27 mouse cellular contexts compared by ENCODE assay signal in genomic region chr1:38213377-38213776, GRCm38 (mm10).
DNase-seq lines count a peak whose midpoint lies in the region; ATAC-seq and TF ChIP-seq lines count a peak whose summit lies in the region.
"Had no signal": no experiment of that assay in that cellular context is flagged by ENCODE, and none has a peak within 500 bp of the region (broad histone marks: within the 10 kb centered on the region; RNA-seq: fewer than 3 reads in every experiment).

No protein-coding gene starts in this region.

- no peaks in the 10 kb centered on the region for H3K9me3 ChIP-seq in embryonic facial prominence, embryonic 14.5 days (ENCODE audit: control insufficient read depth, low read length)
- no peaks in the 10 kb centered on the region for H3K9me3 ChIP-seq in embryonic facial prominence, embryonic 10.5 days
- no peaks in the 10 kb centered on the region for H3K9me3 ChIP-seq in lung, embryonic 14.5 days (ENCODE audit: low read depth, low read length)
- H3K9me3 ChIP-seq: embryonic facial prominence, embryonic 12.5 days; embryonic facial prominence, embryonic 15.5 days; forebrain, embryonic 10.5 days; forebrain, embryonic 13.5 days; G1E had no signal

- ATAC-seq in embryonic facial prominence, embryonic 14.5 days (ENCODE audit: low read depth) = no peak
- no peak for ATAC-seq in lung, embryonic 14.5 days (ENCODE audit: insufficient read depth)
- ATAC-seq: CD4-positive, CD25-positive, alpha-beta regulatory T cell, adult 4 months; forebrain, embryonic 13.5 days; forebrain, embryonic 16.5 days had no signal

- H3K27me3 ChIP-seq in embryonic facial prominence, embryonic 14.5 days (replicated peaks; ENCODE audit: control insufficient read depth, insufficient read depth, low read length) = no peaks in the 10 kb centered on the region
- H3K27me3 ChIP-seq in embryonic facial prominence, embryonic 10.5 days (replicated peaks; ENCODE audit: low read depth, poor library complexity, severe bottlenecking) = peaks cover 12% of the 10 kb centered on the region; the same call in 1 of the 2 replicates
- H3K27me3 ChIP-seq in lung, embryonic 14.5 days (ENCODE audit: insufficient read depth, low read length) = no peaks in the 10 kb centered on the region
- H3K27me3 ChIP-seq: CH12.LX; embryonic facial prominence, embryonic 12.5 days; embryonic facial prominence, embryonic 15.5 days had no signal

- H3K36me3 ChIP-seq in embryonic facial prominence, embryonic 14.5 days (ENCODE audit: control insufficient read depth, insufficient read depth, low read length) = peaks cover 15% of the 10 kb centered on the region
- peaks cover 32% of the 10 kb centered on the region for H3K36me3 ChIP-seq in embryonic facial prominence, embryonic 10.5 days (replicated peaks)
- H3K36me3 ChIP-seq in lung, embryonic 14.5 days (ENCODE audit: insufficient read depth) = peaks cover 12% of the 10 kb centered on the region; the same call in 1 of the 2 replicates

- no peak overlapping the region for H3K4me3 ChIP-seq in embryonic facial prominence, embryonic 14.5 days (ENCODE audit: low read depth, low read length)
- no peak overlapping the region for H3K4me3 ChIP-seq in embryonic facial prominence, embryonic 10.5 days
- no peak overlapping the region for H3K4me3 ChIP-seq in lung, embryonic 14.5 days (ENCODE audit: low read depth, low read length)
- H3K4me3 ChIP-seq: embryonic facial prominence, embryonic 12.5 days; embryonic facial prominence, embryonic 15.5 days; erythroblast, embryonic 14.5 days; forebrain, embryonic 10.5 days; forebrain, embryonic 13.5 days had no signal

- no peak for TF ChIP-seq CTCF in lung, embryonic 14.5 days (IDR thresholded peaks at IDR 0.05; ENCODE audit: low read depth)

- peaks cover 12% of the 10 kb centered on the region; the same call in 1 of the 2 replicates for H3K4me1 ChIP-seq in embryonic facial prominence, embryonic 14.5 days (ENCODE audit: control insufficient read depth, insufficient read depth, low read length)
- peaks cover 19% of the 10 kb centered on the region for H3K4me1 ChIP-seq in embryonic facial prominence, embryonic 10.5 days
- H3K4me1 ChIP-seq in lung, embryonic 14.5 days (ENCODE audit: insufficient read depth) = no peaks in the 10 kb centered on the region
- H3K4me1 ChIP-seq: embryonic facial prominence, embryonic 15.5 days had no signal

- H3K9ac ChIP-seq in embryonic facial prominence, embryonic 14.5 days (ENCODE audit: low read depth, low read length) = no peak overlapping the region
- no peak overlapping the region for H3K9ac ChIP-seq in lung, embryonic 14.5 days
- H3K9ac ChIP-seq: embryonic facial prominence, embryonic 12.5 days; embryonic facial prominence, embryonic 15.5 days; forebrain, embryonic 13.5 days had no signal

- intact Hi-C loops in heart, postnatal 25 days (cut with DNase I) = no loop called here

- no peak overlapping the region for H3K27ac ChIP-seq in embryonic facial prominence, embryonic 14.5 days (replicated peaks; ENCODE audit: low read depth, low read length)
- H3K27ac ChIP-seq in embryonic facial prominence, embryonic 10.5 days (replicated peaks) = no peak overlapping the region
- H3K27ac ChIP-seq in lung, embryonic 14.5 days (ENCODE audit: low read depth) = no peak overlapping the region
- H3K27ac ChIP-seq: embryonic facial prominence, embryonic 12.5 days; embryonic facial prominence, embryonic 15.5 days; forebrain, embryonic 10.5 days; forebrain, embryonic 13.5 days had no signal

- peak; percentile 39 for DNase-seq in embryonic facial prominence, embryonic 14.5 days (ENCODE audit: low spot score)
- no peak for DNase-seq in embryonic facial prominence, embryonic 10.5 days (ENCODE audit: low spot score)
- DNase-seq in heart, postnatal 4 days = peak; percentile 14
- no peak for DNase-seq in heart, postnatal 25 days (ENCODE audit: low spot score)
- peak; percentile 53 for DNase-seq in lung, embryonic 14.5 days
- DNase-seq in lung, postnatal 25 days (ENCODE audit: low spot score) = no peak
- peak; percentile 22 for DNase-seq in NIH3T3 (ENCODE audit: low read depth)
- no peak for DNase-seq in right cerebral cortex, postnatal 25 days
- DNase-seq: adrenal gland, adult 2 months; adrenal gland, postnatal 10 days; adrenal gland, postnatal 25 days; B cell, adult 2 months; cerebellum, adult 11-12 months; cerebellum, adult 2 months; cerebellum, adult 9-11 months; cerebellum, postnatal 14 days; cerebellum, postnatal 36 days; embryo, embryonic 11 days had no signal

- WGBS in embryonic facial prominence, embryonic 14.5 days = 34% methylated on average over 3 of the region's 3 CpGs
- 84% methylated on average over 3 of the region's 3 CpGs for WGBS in embryonic facial prominence, embryonic 10.5 days
- WGBS in lung, embryonic 14.5 days = 26% methylated on average over 3 of the region's 3 CpGs

- no peak overlapping the region for H3K4me2 ChIP-seq in embryonic facial prominence, embryonic 14.5 days (ENCODE audit: low read depth, low read length)
- no peak overlapping the region for H3K4me2 ChIP-seq in lung, embryonic 14.5 days
- H3K4me2 ChIP-seq: embryonic facial prominence, embryonic 12.5 days; embryonic facial prominence, embryonic 15.5 days; forebrain, embryonic 13.5 days had no signal

Comparison
In these comparisons a context has a peak if more than half of its experiments do, and no peak if none do; other contexts are left out.
1. DNase-seq: peak in embryonic facial prominence, embryonic 14.5 days (single experiment), heart, postnatal 4 days (single experiment), lung, embryonic 14.5 days (single experiment) and NIH3T3 (single experiment); none in embryonic facial prominence, embryonic 10.5 days (single experiment), heart, postnatal 25 days (single experiment), lung, postnatal 25 days (single experiment) and right cerebral cortex, postnatal 25 days (single experiment).